Mouse (Mus musculus) myocyte (in vitro differentiated cells): ENCODE results near the gene Hlcs. TPM values are rescaled to one million over a fixed set of nuclear protein-coding genes. Genes with fewer than 3 reads are reported as not detected.

ENCODE experiments used
- H3K27me3 ChIP-seq: one replicate; pipeline ENCODE4 v1.6.1; 2011; ENCODE audit not compliant: control insufficient read depth, insufficient read depth, insufficient read length
- H3K36me3 ChIP-seq: one replicate; pipeline ENCODE4 v1.6.1; 2011; ENCODE audit not compliant: control insufficient read depth, insufficient read depth
- H3K4me2 ChIP-seq: one replicate; pipeline ENCODE4 v1.6.1; 2011; ENCODE audit warnings: low read depth, control low read depth
- H3K4me3 ChIP-seq: one replicate; pipeline ENCODE4 v1.5.1; 2011; ENCODE audit warnings: mild to moderate bottlenecking, control low read depth, moderate library complexity
- H3K79me2 ChIP-seq: one replicate; pipeline ENCODE4 v1.6.1; 2011; ENCODE audit not compliant: control insufficient read depth, insufficient read depth
- H3ac ChIP-seq: one replicate; pipeline ENCODE4 v1.6.1; 2011; ENCODE audit not compliant: control insufficient read depth, insufficient read length
- CEBPB ChIP-seq: IDR thresholded peaks from 2 replicates; pipeline ENCODE4 v1.6.1; 2011; ENCODE audit warnings: mild to moderate bottlenecking, moderate library complexity; ENCODE audit not compliant: poor library complexity, insufficient read depth, severe bottlenecking
- E2F4 ChIP-seq: IDR thresholded peaks from one replicate; pipeline ENCODE4 v1.6.1; 2011; ENCODE audit warnings: mild to moderate bottlenecking, control low read depth, moderate library complexity; ENCODE audit not compliant: insufficient read depth
- MAX ChIP-seq: IDR thresholded peaks from one replicate; pipeline ENCODE4 v1.6.1; 2011; ENCODE audit warnings: low read depth, mild to moderate bottlenecking, control low read depth
- MYOD1 ChIP-seq, 3 experiments: IDR thresholded peaks; one replicate each; pipeline ENCODE4 v1.6.1; 2011; ENCODE audit warnings: control low read depth in 2 of 3, low read depth in 2 of 3, mild to moderate bottlenecking in 2 of 3, moderate library complexity in 1 of 3; ENCODE audit not compliant: insufficient read length in 2 of 3, control insufficient read depth in 1 of 3
- MYOG ChIP-seq, 3 experiments: IDR thresholded peaks; one replicate each; pipeline ENCODE4 v1.6.1; 2011; ENCODE audit warnings: control low read depth in 2 of 3, low read depth in 2 of 3, mild to moderate bottlenecking in 2 of 3; ENCODE audit not compliant: insufficient read length in 2 of 3, control insufficient read depth in 1 of 3, insufficient read depth in 1 of 3
- POLR2A ChIP-seq: IDR thresholded peaks from one replicate; pipeline ENCODE4 v1.6.1; 2011; ENCODE audit warnings: low read depth, mild to moderate bottlenecking, control low read depth, moderate library complexity; ENCODE audit not compliant: insufficient read length
- POLR2AphosphoS2 ChIP-seq: IDR thresholded peaks from one replicate; pipeline ENCODE4 v1.6.1; 2011; ENCODE audit warnings: low read depth, control low read depth; ENCODE audit not compliant: insufficient read length
- REST ChIP-seq: IDR thresholded peaks from one replicate; pipeline ENCODE4 v1.6.1; 2011; ENCODE audit warnings: mild to moderate bottlenecking, control low read depth, moderate library complexity; ENCODE audit not compliant: insufficient read depth, insufficient read length
- SRF ChIP-seq: IDR thresholded peaks from one replicate; pipeline ENCODE4 v1.6.1; 2011; ENCODE audit warnings: low read depth; ENCODE audit not compliant: control insufficient read depth, insufficient read length
- TCF12 ChIP-seq: IDR thresholded peaks from one replicate; pipeline ENCODE4 v1.6.1; 2011; ENCODE audit warnings: mild to moderate bottlenecking, control low read depth; ENCODE audit not compliant: poor library complexity, insufficient read depth, severe bottlenecking
- TCF3 ChIP-seq: IDR thresholded peaks from one replicate; pipeline ENCODE4 v1.6.1; 2011; ENCODE audit warnings: low read depth, control low read depth; ENCODE audit not compliant: insufficient read length
- USF1 ChIP-seq: IDR thresholded peaks from one replicate; pipeline ENCODE4 v1.6.1; 2011; ENCODE audit warnings: low read depth, mild to moderate bottlenecking, control low read depth, moderate library complexity
- polyA plus RNA-seq: library from polyadenylated mRNA; unstranded; fragments of >200 nt; fragmentation: generic; extraction: Trizol; gene quantifications from one replicate; pipeline ENCODE4 v1.2.1, GENCODE M21; 2012; ENCODE audit warnings: missing spikeins

The Hlcs gene
- polyA plus RNA-seq, 1 experiment = 3.2 TPM

DNA sequence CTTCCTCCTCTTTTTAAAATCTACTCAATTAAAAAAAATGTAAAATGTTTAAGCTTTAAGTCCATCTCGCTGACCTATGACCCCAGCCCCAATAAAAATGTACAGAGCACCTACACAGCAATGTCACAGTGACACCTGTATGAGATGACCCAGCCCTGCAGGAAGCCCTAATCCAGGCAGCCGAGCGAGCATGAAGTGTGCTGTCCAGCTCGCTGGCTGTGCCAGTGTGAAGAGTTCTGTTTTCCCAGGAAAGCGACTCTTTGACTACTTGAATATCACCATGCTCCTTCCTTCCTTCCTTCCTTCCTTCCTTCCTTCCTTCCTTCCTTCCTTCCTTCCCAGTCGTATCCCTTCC lies 76.3 kb downstream of the Hlcs start:
- TF ChIP-seq POLR2A (no peak), E2F4 (no peak), MYOG (IDR thresholded peaks at IDR 0.05; ENCODE audit: control insufficient read depth in 1 of 3, insufficient read depth in 1 of 3, insufficient read length in 2 of 3, low read depth in 2 of 3) (no peak), MAX (no peak), SRF (no peak), CEBPB (no peak), POLR2AphosphoS2 (no peak), TCF12 (no peak), USF1 (no peak), REST (no peak), TCF3 (no peak), MYOD1 (IDR thresholded peaks at IDR 0.05; ENCODE audit: control insufficient read depth in 1 of 3, insufficient read length in 2 of 3, low read depth in 2 of 3) (no peak)
- no peak overlapping the region for H3ac ChIP-seq
- H3K79me2 ChIP-seq = no peaks in the 10 kb centered on the region
- H3K27me3 ChIP-seq = no peaks in the 10 kb centered on the region
- H3K4me3 ChIP-seq = no peak overlapping the region
- no peaks in the 10 kb centered on the region for H3K36me3 ChIP-seq
- H3K4me2 ChIP-seq = no peak overlapping the region

DNA sequence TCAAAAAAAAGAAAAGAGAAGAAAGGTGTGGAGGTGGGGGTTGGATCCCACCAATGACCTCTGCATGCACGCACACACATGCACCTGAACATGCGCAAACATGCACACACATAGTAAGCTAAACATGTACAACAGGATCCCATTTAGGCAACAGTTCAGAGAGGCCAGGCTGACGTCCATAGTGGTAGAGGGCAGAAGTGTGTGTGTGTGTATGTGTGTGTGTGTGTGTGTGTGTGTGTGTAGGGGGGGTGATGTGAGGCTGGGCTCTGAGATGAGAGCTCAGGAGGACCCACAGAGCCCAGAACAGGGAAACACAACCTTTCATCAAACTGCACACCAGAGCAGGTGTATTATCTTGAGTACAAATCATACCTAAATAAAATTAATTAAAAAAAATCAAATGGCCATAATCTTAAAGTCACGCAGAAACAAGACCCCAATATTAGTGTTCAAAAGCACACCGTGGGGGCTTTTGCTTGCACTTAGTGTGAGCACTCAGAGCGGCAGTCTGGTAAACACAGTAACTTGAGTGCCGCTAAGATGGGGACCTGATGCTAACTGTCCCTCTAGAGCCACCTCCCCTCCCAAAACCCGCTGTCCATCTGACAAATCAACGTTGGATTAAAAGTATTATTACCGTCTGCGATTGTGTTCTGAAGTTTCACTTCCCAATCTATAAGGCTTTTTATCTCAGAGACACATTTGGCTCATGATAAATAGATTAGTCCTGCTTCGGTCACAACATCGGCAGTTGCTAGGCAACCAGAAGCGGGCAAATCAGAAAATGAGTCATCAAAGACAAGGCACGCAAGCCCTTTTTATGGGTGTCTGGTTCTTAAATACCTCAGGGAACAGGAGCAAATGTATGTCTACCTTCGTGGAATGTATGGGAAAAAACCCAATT lies 76.9 kb downstream of the Hlcs start:
- H3K4me3 ChIP-seq = no peak overlapping the region
- H3ac ChIP-seq = no peak overlapping the region
- no peaks in the 10 kb centered on the region for H3K36me3 ChIP-seq
- H3K4me2 ChIP-seq = no peak overlapping the region
- H3K79me2 ChIP-seq = no peaks in the 10 kb centered on the region
- TF ChIP-seq CEBPB = no peak
- no peak for TF ChIP-seq USF1
- no peak for TF ChIP-seq REST
- TF ChIP-seq MYOD1 (IDR thresholded peaks at IDR 0.05; ENCODE audit: control insufficient read depth in 1 of 3, insufficient read length in 2 of 3, low read depth in 2 of 3) = no peak
- no peak for TF ChIP-seq MAX
- TF ChIP-seq TCF3 = no peak
- TF ChIP-seq SRF = no peak
- no peak for TF ChIP-seq E2F4
- H3K27me3 ChIP-seq = no peaks in the 10 kb centered on the region

DNA sequence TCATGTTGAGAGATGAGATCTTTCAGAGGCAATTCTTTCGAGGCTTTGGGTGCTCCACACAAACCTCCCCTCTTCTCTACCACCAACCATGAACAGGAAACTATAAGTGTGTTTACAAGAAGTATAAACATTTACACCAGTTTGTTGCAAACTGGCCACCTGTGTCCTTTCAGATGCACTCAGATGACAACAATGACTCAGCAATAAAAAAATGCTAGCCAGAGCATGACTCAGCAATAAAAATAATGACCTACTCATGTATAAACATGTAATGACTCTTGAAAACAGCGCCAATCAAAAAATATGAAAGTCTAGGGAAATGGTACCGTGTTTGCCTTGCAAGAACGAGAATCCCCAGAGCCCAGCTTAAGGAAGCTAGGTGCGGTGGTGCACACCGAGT lies 77.7 kb downstream of the Hlcs start:
- no peak overlapping the region for H3K4me2 ChIP-seq
- H3K79me2 ChIP-seq = no peaks in the 10 kb centered on the region
- no peaks in the 10 kb centered on the region for H3K36me3 ChIP-seq
- H3ac ChIP-seq = no peak overlapping the region
- no peaks in the 10 kb centered on the region for H3K27me3 ChIP-seq
- no peak overlapping the region for H3K4me3 ChIP-seq
- TF ChIP-seq REST (no peak), TCF12 (no peak), USF1 (no peak), POLR2AphosphoS2 (no peak)

DNA sequence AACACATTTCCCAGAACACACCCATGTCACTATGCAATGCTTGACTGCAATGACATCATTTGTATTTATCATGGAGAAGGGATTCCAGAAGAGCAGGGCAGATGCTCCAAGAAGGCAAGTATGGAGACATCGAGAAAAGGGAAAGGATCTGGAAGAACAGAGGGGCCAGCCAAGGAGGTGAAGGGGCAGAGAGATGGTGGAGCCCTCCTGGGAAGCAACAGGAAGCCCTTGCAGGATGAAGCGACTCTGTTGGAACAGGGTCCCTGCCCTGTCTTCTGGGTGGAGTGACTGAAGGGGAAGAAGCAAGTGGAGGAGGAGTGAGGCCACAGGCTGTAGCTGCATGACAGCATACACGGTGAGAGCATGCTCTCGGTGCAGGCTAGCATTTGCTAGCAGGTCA lies 79.2 kb downstream of the Hlcs start:
- Histone ChIP-seq H3K4me2 (no peak overlapping the region), H3K4me3 (no peak overlapping the region), H3K79me2 (no peaks in the 10 kb centered on the region), H3ac (no peak overlapping the region), H3K36me3 (no peaks in the 10 kb centered on the region), H3K27me3 (no peaks in the 10 kb centered on the region)
- TF ChIP-seq E2F4 (no peak), TCF12 (no peak), USF1 (no peak), CEBPB (no peak), MYOG (IDR thresholded peaks at IDR 0.05; ENCODE audit: control insufficient read depth in 1 of 3, insufficient read depth in 1 of 3, insufficient read length in 2 of 3, low read depth in 2 of 3) (no peak), MAX (no peak), MYOD1 (IDR thresholded peaks at IDR 0.05; ENCODE audit: control insufficient read depth in 1 of 3, insufficient read length in 2 of 3, low read depth in 2 of 3) (no peak), SRF (no peak)

DNA sequence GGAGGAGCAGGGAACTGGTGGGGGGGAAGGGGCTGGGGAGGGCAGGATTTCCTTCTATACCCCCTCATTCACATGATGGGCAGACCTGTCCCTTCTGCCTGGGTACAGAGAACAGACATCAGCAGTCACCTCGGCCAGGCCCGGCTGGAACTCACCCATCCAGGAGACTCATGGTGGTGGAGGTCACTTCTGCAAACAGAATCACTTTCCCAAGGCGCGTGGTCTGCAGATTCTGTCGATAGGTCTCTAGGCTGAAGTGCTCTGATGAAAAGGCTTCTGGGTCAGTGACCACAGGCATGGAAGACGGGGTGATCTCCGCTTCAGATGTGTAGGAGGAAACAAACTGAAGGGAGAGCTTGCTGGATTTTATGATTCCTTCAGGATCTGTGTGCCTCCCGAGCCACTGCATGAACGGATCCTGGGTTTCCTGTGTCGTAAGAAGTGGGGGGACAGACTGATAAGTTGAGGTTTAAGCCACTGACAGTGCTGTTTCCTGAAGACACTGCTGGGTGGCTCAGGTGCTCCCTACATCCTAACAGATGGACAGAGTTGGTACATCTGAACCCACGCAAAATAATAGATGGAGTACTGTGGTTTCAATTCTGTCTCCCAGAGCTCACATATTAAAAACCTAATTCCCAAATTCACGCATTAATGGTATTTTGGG lies 82.3 kb downstream of the Hlcs start:
- TF ChIP-seq SRF (no peak), TCF3 (no peak), MYOG (IDR thresholded peaks at IDR 0.05; ENCODE audit: control insufficient read depth in 1 of 3, insufficient read depth in 1 of 3, insufficient read length in 2 of 3, low read depth in 2 of 3) (no peak), REST (no peak)
- no peaks in the 10 kb centered on the region for H3K27me3 ChIP-seq
- H3K4me2 ChIP-seq = no peak overlapping the region
- H3K79me2 ChIP-seq = no peaks in the 10 kb centered on the region
- no peak overlapping the region for H3ac ChIP-seq
- H3K36me3 ChIP-seq = no peaks in the 10 kb centered on the region
- H3K4me3 ChIP-seq = no peak overlapping the region
